Mouse (Mus musculus) C2C12 (cell line): ENCODE measurements at regions not wholly inside any gene's neighbourhood (a gene's known extent, or its start where the extent isn't known, plus 50 kb on each side); places are given as distances from the start of the nearest gene placed in this dataset.

Source experiments
- CEBPB ChIP-seq: IDR thresholded peaks from one replicate; pipeline ENCODE4 v1.6.1; 2011; ENCODE audit warnings: low read depth, mild to moderate bottlenecking, control low read depth, moderate library complexity
- CTCF ChIP-seq: IDR thresholded peaks from one replicate; pipeline ENCODE4 v1.5.1; 2011; ENCODE audit not compliant: control insufficient read depth, insufficient read depth, insufficient read length
- MYOD1 ChIP-seq: IDR thresholded peaks from one replicate; pipeline ENCODE4 v1.6.1; 2011; ENCODE audit warnings: low read depth; ENCODE audit not compliant: control insufficient read depth, insufficient read length
- MYOG ChIP-seq: IDR thresholded peaks from one replicate; pipeline ENCODE4 v1.6.1; 2011; ENCODE audit not compliant: control insufficient read depth, insufficient read length; ENCODE audit errors: extremely low read depth

- TF ChIP-seq CTCF (no peak), CEBPB (peak; percentile 4), MYOD1 (no peak), MYOG (no peak)
These were observed 211.3 kb downstream of the Ccdc91 start for GRCm38 (mm10) chr6:147686927-147687326.
